Mouse (Mus musculus): Measurements from ENCODE around the gene Cwh43.
"Not testable (repeated sequence)": the region's sequence is repeated elsewhere in the genome, so short reads cannot be mapped to it uniquely, and the experiment has no call there.

Cwh43 gene

DNA sequence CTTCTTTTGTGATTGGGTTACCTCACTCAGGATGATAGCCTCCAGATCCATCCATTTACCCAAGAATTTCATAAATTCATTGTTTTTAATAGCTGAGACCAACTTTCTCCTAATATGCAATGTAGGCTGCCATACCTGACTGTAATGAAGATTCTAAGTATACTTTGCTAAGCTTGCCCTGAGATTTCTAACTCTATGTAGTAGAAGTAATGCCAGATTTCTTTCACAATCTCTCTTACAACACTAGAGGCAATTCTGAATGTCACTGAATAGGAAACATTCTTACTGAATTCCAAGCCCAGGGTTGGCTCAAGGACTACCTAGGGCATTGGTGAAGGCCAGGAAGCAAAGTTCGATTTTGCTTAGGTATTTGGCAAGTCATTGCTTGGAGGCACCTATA, 76.5 kb downstream of the Cwh43 start:
- DNase-seq = not testable (repeated sequence)

- DNase-seq = no peak
Measured at GRCm38 (mm10) chr5:73484016-73484615, 78.2 kb downstream of the Cwh43 start.

DNA sequence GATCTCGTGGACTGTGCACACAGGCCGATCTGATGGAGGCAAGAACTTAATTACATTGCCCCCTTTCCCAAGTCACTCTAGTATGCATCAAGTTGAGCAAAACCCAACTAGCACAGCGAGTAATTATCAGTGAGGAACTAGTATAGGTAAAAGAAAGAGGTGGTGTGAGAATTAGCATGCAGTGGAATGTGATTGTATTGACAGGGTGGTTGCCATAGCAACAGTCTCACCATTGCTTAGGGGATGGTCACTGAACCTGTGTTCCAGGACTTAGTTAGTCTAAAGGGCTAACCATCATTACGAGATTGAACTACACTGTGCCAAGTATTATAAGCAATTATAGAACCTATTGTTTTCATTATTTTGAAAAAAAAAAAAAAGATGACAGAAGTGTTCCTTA, 80.6 kb downstream of the Cwh43 start:
- no peak for DNase-seq

- peak; percentile 62 for DNase-seq
Measured at GRCm38 (mm10) chr5:73489915-73490314, 84.0 kb downstream of the Cwh43 start.

DNA sequence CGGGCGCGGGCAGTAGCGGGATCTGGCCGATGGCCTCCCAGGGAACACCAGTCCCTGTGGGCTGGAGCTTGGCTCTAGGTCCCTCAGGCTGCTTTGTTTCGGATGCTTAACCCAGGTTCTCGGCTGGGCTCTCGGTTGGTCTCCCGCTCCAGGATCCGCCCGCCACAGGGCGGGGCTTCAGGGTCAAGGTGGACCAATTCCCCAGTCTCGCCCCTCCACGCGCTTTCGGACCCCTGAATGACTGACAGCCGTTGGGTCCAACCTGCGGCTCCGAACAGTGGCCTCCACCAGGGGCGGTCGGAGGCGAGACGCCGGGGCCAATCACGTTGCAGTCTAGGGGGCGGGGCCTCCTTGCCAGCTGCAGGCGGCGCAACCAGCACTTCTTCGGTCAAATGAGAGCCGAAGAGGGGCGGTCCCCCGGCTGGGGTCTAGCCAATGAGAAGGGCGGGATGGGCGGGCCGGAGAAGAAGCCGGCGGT, 84.8 kb downstream of the Cwh43 start:
- DNase-seq = peak; percentile 100

- peak; percentile 63 for DNase-seq
Measured at GRCm38 (mm10) chr5:73491074-73491836, 85.4 kb downstream of the Cwh43 start.

GRCm38 (mm10) chr5:73491837-73492720, 86.2 kb downstream of the Cwh43 start:
- DNase-seq = peak; percentile 90

DNA sequence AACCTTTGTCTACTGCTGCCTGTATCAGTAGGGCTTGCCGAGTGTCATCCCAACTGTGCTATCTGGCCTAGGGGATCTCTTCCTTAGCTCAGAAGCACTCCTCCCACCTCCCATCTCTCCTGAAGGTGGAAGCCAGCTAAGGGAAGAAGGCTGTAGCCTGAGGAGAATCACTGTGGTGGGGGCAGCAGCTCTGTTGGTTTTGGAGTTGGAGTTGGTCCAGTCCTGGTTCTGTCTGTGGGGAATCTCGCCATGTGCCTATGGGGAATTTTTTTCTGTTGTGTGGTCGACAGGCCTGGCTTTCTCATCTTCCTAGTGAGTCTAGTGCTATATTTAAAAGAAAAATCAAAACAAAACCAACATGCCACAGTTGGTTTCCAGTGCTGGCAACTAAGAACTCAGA, 91.5 kb downstream of the Cwh43 start:
- no peak for DNase-seq

GRCm38 (mm10) chr5:73498559-73498958, 92.7 kb downstream of the Cwh43 start:
- no peak for DNase-seq

DNA sequence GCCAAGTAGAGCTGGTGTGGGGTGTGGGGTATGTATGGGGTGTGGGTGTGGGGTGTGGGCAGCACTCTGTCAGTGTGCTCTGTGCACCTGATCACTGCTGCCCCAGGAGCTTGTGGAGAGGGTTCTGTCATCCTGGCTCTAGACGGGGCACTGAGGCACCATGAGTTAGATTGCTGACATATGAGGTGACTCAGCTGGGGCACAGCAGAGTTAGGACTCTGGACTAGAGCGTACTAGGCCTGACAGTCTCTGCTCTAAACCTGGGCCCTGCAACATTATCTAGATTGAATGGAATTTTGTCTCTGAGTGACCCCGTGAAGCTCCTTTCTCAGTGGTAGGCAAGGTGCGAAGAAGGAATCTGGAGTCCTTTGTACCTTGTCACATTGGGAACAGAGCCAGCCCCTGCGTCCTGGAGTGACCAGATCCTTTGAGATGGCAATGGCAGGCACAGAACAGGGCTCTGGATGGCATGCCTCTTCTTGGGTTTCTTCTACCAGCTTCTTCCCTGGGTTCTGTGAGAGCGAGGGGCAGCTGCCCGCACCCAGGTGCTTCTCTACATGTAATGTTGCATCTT, 95.1 kb downstream of the Cwh43 start:
- no peak for DNase-seq

GRCm38 (mm10) chr5:73502422-73502821, 96.5 kb downstream of the Cwh43 start:
- DNase-seq = no peak

All from cerebellum, adult 9-10 months (tissue).